Mouse (Mus musculus) yolk sac, embryonic 10.5 days (tissue): ENCODE results near the gene Ppm1m.
"Not testable (repeated sequence)": the region's sequence is repeated elsewhere in the genome, so short reads cannot be mapped to it uniquely, and the experiment has no call there.

ENCODE experiments used
- DNase-seq: peaks from one replicate; pipeline ENCODE4 v3.0.0-alpha.2; 2017; ENCODE audit warnings: low spot score

Gene Ppm1m

GRCm38 (mm10) chr9:106192998-106193397 is 6.5 kb downstream of the Ppm1m start:
- no peak for DNase-seq

DNA sequence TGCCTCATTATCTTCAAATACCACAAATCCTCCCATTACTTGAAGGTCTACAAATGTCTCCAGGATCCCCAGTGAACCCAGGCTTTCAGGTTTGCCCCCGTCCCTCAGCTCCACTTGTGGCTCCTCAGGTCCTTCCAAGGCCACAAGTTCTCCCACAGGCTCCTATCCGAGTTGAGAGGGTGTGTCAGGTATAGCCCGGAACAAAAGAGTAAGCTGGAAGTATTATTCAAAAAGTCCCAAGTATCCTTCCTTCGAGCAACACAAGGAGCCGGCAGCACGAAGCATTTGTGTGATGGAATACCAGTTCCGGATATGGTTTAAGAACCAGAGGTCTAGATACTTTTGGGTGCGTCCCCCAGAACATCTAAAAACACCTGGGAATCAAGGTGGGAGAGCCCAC is 7.5 kb downstream of the Ppm1m start:
- DNase-seq: no peak

DNA sequence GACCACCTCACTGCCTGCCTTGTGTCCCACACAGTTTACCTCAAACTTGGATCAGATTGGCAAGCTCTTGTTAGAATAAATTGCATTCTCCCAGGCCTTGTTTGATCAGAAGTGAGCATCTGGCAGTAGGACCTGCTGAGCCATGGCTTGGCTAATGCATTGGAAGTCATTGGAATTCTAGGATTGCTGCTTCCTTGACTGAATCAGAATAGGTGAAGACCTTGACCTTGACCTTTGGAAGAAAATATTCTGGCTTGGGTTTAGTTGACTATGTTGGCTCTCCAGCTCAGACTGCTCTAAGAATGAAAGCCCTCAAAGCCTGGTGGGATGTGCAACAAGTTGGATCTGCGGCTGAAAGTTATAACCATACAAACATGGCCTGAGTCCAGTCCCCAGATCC is 8.2 kb downstream of the Ppm1m start:
- no peak for DNase-seq

GRCm38 (mm10) chr9:106183996-106184395 is 15.6 kb downstream of the Ppm1m start:
- DNase-seq: no peak

DNA sequence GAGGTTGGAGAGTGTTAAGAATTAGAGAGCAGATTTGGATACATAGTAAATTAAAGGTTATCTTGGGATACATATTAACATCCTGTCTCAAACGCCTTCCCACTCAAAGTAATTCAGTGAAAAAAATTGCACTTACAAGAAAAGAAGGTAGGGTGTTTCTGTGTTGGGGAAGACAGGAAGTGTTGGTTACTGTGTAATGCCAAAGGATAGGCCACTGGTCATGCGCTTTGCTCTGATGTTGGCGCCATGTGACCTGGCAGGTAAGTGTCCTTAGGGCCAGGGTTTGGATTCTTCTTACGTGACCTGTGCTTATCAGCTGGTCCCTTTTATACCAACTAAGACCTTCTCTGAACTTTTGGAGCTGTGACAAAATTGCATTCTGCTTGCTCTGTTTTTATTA is 17.4 kb downstream of the Ppm1m start:
- no peak for DNase-seq

DNA sequence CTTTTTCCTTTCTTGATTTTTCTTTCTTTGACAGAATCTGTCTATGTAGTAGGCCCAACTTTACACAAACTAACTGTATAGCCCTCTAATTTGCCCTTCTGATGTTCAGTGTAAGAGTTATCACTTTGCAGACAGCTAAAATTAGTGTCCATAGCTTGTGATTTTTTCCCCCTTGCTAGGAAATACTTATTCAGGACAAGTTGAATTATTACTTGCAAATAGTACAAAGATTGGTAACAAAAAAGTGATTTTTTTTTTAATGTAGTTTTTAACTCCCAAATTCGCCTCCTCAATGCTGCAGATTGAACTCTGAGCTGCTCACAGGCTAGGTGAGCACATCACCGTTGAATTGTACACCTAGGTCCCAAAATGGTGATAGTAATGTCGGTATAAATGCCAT is 19.6 kb downstream of the Ppm1m start:
- no peak for DNase-seq

- DNase-seq: no peak
These were observed 20.1 kb downstream of the Ppm1m start for GRCm38 (mm10) chr9:106179454-106179853.

- no peak for DNase-seq
These were observed 21.7 kb downstream of the Ppm1m start for GRCm38 (mm10) chr9:106177799-106178198.

- no peak for DNase-seq
These were observed 22.8 kb downstream of the Ppm1m start for GRCm38 (mm10) chr9:106176769-106177168.

DNA sequence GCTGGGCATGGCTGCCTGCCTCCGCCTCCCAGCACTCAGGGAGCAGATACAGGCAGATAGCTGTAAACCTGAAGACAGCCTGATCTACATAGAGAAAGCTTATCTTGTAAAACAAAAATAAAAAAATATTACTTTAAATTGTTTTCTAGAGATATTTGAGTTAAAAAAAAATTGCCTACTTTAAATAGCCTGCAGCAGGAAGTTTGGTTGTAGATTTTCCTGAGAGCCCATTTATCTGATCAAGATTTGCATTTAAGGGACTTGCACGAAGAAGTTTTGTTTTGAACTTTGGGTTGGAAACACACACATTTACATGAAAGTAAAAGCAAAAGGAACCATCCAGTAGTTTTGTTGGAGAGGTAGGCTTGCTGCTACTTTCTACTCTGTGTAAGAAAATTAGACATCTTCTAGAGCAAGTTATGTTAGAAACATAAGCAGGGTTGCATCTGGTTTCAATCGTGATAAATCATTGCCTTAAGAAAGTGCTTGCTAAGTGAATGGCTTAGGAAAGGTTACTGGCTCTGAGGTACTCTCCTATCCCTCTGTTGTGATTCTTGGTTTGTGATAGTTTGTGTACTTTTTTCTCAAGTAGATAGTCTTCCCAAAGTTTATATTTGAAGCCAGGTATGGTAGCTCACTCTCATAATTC is 23.9 kb downstream of the Ppm1m start:
- DNase-seq: no peak

- DNase-seq: no peak
These were observed 26.2 kb downstream of the Ppm1m start for GRCm38 (mm10) chr9:106173363-106173762.

DNA sequence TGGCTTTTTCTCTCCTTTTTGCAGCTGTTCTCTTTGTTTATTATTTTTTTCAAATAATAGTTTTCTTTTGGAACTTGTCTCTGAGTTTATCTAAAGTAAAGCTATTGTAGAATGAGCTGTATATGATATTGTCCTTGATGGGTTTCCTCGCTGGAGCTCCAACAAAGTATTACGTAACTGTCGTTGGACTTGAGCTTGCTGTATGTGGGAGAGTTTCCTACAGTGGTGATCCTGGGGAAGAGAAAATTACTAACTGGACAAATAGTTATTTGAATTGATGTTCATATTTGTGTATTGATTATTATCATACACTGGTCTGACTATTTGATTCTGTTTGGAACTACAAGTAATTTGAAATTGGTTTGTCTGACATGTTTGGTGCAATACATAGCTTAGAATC is 27.0 kb downstream of the Ppm1m start:
- DNase-seq: no peak

- peak; percentile 74 for DNase-seq
These were observed 28.0 kb downstream of the Ppm1m start for GRCm38 (mm10) chr9:106171346-106172158.

GRCm38 (mm10) chr9:106170556-106171345 is 28.8 kb downstream of the Ppm1m start, which contains the start of gene Wdr82:
Gene Wdr82, plus strand, starts transcription at chr9:106170928.
- peak; percentile 97 for DNase-seq

DNA sequence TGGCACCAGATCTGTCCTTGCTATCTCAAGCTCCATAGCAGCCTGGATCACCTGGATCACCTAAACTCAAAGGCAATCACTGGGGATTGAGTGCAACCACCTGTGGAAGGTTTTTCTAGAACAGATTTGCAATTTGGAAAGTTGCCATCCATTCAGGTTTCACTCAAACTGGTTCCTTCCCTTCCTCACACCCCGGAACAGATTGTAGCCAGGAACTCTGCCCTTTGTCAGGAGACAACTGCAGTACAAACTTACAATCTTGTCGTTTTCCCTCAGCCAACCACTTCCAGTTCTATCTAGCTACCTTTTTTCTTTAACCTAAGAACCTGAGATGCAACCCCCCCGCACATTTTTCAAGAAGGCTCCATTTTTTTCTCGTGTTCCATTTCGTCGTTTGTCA is 29.6 kb downstream of the Ppm1m start:
- DNase-seq: no peak

GRCm38 (mm10) chr9:106169006-106169405 is 30.5 kb downstream of the Ppm1m start:
- DNase-seq: not testable (repeated sequence)

GRCm38 (mm10) chr9:106167703-106168102 is 31.8 kb downstream of the Ppm1m start:
- no peak for DNase-seq

DNA sequence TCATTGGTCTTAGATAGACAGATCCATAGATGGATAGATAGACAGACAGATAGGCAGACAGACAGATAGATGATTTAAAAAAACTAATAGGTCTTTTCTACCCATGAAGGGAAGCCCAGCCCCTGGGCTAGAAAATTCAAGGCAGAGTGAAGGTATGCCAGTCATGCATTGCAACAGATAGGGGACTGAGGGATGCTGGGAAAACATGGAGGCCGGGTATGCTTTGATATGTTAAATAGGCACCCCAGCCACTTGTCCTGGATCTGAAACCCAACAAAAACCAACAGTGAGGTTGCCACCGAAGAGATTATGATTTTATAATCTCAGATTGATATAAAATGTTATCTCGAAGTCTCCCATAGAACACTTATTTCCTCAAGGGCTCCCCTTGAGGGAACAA is 32.3 kb downstream of the Ppm1m start:
- DNase-seq: no peak

GRCm38 (mm10) chr9:106166709-106167108 is 32.8 kb downstream of the Ppm1m start:
- DNase-seq: no peak

- DNase-seq: no peak
These were observed 39.1 kb downstream of the Ppm1m start for GRCm38 (mm10) chr9:106160426-106160825.

- peak; percentile 93 for DNase-seq
These were observed 39.7 kb downstream of the Ppm1m start for GRCm38 (mm10) chr9:106159784-106160301.

- no peak for DNase-seq
These were observed 40.3 kb downstream of the Ppm1m start for GRCm38 (mm10) chr9:106159237-106159636.
